Comparison of ENCODE assay signal across 9 mouse cellular contexts in the genomic region with DNA sequence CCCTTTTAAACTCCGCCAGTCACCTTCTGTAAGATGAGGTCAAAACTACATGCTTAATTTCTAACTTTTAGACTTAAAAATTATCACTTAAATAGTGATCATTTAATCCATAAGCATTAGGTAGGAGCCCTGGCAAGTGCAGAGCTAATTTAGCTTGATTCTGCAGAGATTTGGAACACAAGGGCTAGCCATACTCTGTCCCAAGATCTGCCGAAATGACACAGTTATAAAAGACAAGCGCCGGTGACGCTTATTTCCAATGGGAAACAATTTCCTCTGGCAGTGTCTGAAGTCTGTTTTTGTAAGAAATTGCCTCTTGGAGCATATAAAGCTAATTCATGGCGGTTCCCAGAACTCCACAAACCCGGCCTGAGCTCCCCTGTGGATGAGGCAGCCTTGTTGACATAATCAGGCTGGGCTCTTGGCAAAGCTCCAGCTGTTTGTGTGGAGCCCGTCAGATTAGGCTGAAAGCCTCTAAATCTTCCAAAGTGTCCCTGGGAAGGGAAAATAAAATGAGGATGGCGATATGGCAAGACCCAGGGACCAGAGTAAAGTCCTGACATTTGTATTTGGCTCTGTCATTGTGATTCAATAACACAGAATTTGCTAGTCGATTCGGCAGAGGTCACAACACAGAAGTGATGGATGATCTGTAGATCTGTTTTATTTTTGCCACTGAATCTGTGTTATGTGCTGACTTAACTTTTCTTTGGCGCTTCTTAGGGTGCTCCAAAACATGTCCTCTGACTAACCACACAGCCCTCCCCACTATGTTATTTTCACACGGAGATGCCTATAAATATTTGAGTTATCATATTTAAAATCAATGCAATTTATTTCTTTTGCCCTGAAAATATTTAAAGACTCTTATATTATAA.
DNase-seq lines count a peak whose midpoint lies in the region; ATAC-seq and TF ChIP-seq lines count a peak whose summit lies in the region.
"Had no signal": no experiment of that assay in that cellular context is flagged by ENCODE, and none has a peak within 500 bp of the region (broad histone marks: within the 10 kb centered on the region; RNA-seq: fewer than 3 reads in every experiment).

No protein-coding gene starts in this region.

- no peaks in the 10 kb centered on the region for H3K36me3 ChIP-seq in kidney, adult 2 months (ENCODE audit: control insufficient read depth, insufficient read depth, low read length)

- H3K27ac ChIP-seq in kidney, adult 2 months (ENCODE audit: insufficient read depth, low read depth, low read length) = no peak overlapping the region
- H3K27ac ChIP-seq: liver, embryonic 14.5 days had no signal

- DNase-seq in adrenal gland, postnatal 36 days = peak; percentile 51 to 71
- peak; percentile 76 for DNase-seq in embryo, embryonic 11 days
- DNase-seq in heart, adult 18-20 months = peak; percentile 79 to 81
- DNase-seq in kidney, adult 2 months = peak; percentile 56
- peak; percentile 21 to 39 for DNase-seq in left cerebral cortex, postnatal 36 days (ENCODE audit: low spot score in 2 of 2)
- DNase-seq in neural tube, embryonic 10.5 days (ENCODE audit: extremely low spot score, low spot score) = peak; percentile 43
- peak; percentile 16 for DNase-seq in testis, postnatal 14 days (ENCODE audit: low spot score)

- no peak for TF ChIP-seq CTCF in kidney, adult 2 months (conservative IDR thresholded peaks at IDR 0.05; ENCODE audit: insufficient read depth, insufficient read length, low read depth, low read length)

- no peak for ATAC-seq in erythroblast, adult 5-6 weeks (replicated peaks; ENCODE audit: low FRiP score, poor library complexity, severe bottlenecking)

- no peak for TF ChIP-seq POLR2A in kidney, adult 2 months (IDR thresholded peaks at IDR 0.05; ENCODE audit: low read depth, low read length)

- H3K27me3 ChIP-seq in kidney, adult 2 months (replicated peaks; ENCODE audit: control insufficient read depth, insufficient read depth, low read length) = no peaks in the 10 kb centered on the region

- H3K4me1 ChIP-seq in kidney, adult 2 months (ENCODE audit: control insufficient read depth, insufficient read depth, low read length) = no peaks in the 10 kb centered on the region

- H3K4me3 ChIP-seq in kidney, adult 2 months (ENCODE audit: insufficient read depth, low read depth, low read length) = no peak overlapping the region

- intact Hi-C loops in left cerebral cortex, postnatal 36 days (cut with DNase I) = no loop called here

- 23% methylated on average over 13 of the region's 13 CpGs for WGBS in kidney, adult 2 months

Comparison
In these comparisons a context has a peak if more than half of its experiments do, and no peak if none do; other contexts are left out.
1. DNase-seq: peak in every context shown above with its lines; median percentile 80 in heart, adult 18-20 months; 76 in embryo, embryonic 11 days; 61 in adrenal gland, postnatal 36 days; 56 in kidney, adult 2 months; 43 in neural tube, embryonic 10.5 days; 30 in left cerebral cortex, postnatal 36 days; 16 in testis, postnatal 14 days.